Mouse (Mus musculus) stomach, embryonic 14.5 days (tissue): ENCODE results near the gene Rock2. TPM values are rescaled to one million over a fixed set of nuclear protein-coding genes. Genes with fewer than 3 reads are reported as not detected.

Source experiments
- ATAC-seq: fragments of 200-750 bp; cut with Nextera tagmentation; 2 replicates; pipeline ENCODE4 v1.8.0; 2017; ENCODE audit warnings: low read depth, moderate TSS enrichment; ENCODE audit not compliant: insufficient number of reproducible peaks, insufficient read depth, low FRiP score
- H3K27ac ChIP-seq: fragments of 300-500 bp; sonication (generic); 2 replicates; pipeline ENCODE4 v1.5.1; 2014; ENCODE audit warnings: mild to moderate bottlenecking, low read length, moderate library complexity, mixed read lengths
- H3K27me3 ChIP-seq: fragments of 300-500 bp; sonication (generic); 2 replicates; pipeline ENCODE4 v1.6.1; 2014; ENCODE audit warnings: low read length, control low read depth, mixed read lengths; ENCODE audit not compliant: control insufficient read depth, insufficient read depth
- H3K36me3 ChIP-seq: fragments of 300-500 bp; sonication (generic); 2 replicates; pipeline ENCODE4 v1.6.1; 2014; ENCODE audit warnings: mild to moderate bottlenecking, control low read depth, low read length, moderate library complexity, mixed read lengths; ENCODE audit not compliant: control insufficient read depth, insufficient read depth
- H3K4me1 ChIP-seq: fragments of 300-500 bp; sonication (generic); 2 replicates; pipeline ENCODE4 v1.6.1; 2014; ENCODE audit warnings: low read length, control low read depth, mixed read lengths; ENCODE audit not compliant: control insufficient read depth, insufficient read depth
- H3K4me2 ChIP-seq: fragments of 300-500 bp; sonication (generic); replicated peaks from 2 replicates; pipeline ENCODE4 v1.6.1; 2014; ENCODE audit warnings: low read depth, low read length, control low read depth
- H3K4me3 ChIP-seq: fragments of 300-500 bp; sonication (generic); 2 replicates; pipeline ENCODE4 v1.5.1; 2014; ENCODE audit warnings: low read depth, low read length, control low read depth
- H3K9ac ChIP-seq: fragments of 300-500 bp; sonication (generic); replicated peaks from 2 replicates; pipeline ENCODE4 v1.6.1; 2014; ENCODE audit warnings: low read depth, mild to moderate bottlenecking, control low read depth, low read length, moderate library complexity, mixed read lengths
- H3K9me3 ChIP-seq: fragments of 300-500 bp; sonication (generic); 2 replicates; pipeline ENCODE4 v1.6.1; 2016; ENCODE audit warnings: low read depth, low read length, control low read depth; ENCODE audit not compliant: control insufficient read depth
- WGBS: fragments of 180-500 bp; shearing (Covaris S2); extraction: QIAGEN DNeasy Blood & Tissue Kit; methylation state at CpG from one replicate; pipeline ENCODE4 v1.1.7; 2014; 5-methylcytosine and 5-hydroxymethylcytosine counted together
- polyA plus RNA-seq: library from polyadenylated mRNA; unstranded; fragments of >200 nt; fragmentation: Nextera tagmentation; extraction: Ambion mirVana; gene quantifications from 2 replicates; pipeline ENCODE4 v1.2.1, GENCODE M21; 2014

Rock2 gene
- polyA plus RNA-seq, 1 experiment from 2014 or later: 25.5 TPM

DNA sequence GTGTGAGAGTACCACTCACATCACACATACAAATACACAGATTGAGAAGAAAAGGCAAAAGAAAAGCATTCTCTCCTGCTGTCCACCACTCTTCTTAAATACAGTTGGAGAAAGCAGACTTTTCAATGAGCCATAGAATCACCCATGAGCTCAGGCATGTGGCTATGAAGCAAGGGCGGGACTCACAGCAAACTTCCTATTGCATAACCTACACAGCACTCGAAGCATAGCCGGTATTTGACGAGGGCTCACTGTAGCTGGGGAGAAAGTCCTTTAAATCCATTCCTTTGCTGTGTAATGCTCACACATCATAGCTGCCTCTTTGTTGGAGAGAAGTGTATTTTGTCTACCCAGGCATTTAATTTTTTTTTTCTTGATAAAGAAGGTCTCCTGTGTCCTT is 19.4 kb upstream of the Rock2 start:
- ATAC-seq: peak; percentile 50; the same call in 1 of the 2 replicates
- Histone ChIP-seq H3K36me3 (no peaks in the 10 kb centered on the region), H3K9me3 (no peaks in the 10 kb centered on the region), H3K27ac (no peak overlapping the region), H3K9ac (no peak overlapping the region), H3K4me2 (no peak overlapping the region), H3K4me3 (no peak overlapping the region), H3K27me3 (no peaks in the 10 kb centered on the region), H3K4me1 (peaks cover 33% of the 10 kb centered on the region)
- WGBS: 18% methylated on average over 4 of the region's 4 CpGs

DNA sequence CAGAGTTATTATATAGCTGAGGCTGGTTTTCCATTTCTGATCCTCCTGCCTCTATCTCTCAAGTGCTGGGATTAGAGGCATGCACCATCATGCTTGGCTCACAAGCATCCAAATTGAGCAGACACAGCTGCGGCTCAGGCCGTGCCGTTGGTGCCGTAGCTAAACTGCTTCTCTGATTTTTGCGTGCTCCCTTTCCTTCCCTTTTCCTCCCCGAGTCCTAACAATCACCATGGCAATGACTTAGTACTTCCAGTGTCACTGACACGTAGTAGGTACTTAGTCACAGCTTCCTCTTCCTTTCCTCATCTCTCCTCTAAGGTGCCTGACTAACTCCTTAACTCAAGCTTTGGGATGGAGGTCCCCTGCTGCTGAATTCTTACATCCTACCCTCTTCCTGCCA is 19.0 kb upstream of the Rock2 start:
- 56% methylated on average over 7 of the region's 7 CpGs for WGBS
- Histone ChIP-seq H3K4me1 (peaks cover 29% of the 10 kb centered on the region), H3K4me3 (no peak overlapping the region), H3K4me2 (no peak overlapping the region), H3K9ac (no peak overlapping the region), H3K9me3 (no peaks in the 10 kb centered on the region), H3K27ac (no peak overlapping the region), H3K27me3 (no peaks in the 10 kb centered on the region), H3K36me3 (no peaks in the 10 kb centered on the region)
- no peak for ATAC-seq

DNA sequence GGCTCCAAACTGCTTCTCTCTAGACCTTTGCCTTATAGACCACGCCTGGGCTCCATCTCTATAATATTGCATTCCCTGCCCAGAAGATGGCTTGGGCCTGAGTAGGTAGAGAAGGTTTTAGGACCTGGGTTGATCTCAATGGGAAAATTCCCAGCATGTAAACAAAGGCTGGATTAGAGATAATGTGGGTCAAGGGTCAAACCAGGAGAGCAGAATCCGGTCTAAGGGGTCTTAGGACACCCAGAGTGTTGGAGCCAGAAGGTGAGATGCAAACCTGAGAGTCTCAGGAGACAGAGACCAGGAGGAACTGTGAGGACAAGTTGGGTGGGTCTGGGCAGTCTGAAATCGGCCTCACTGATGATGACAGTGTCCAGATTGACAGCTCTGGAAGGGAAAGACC is 18.0 kb upstream of the Rock2 start:
- no peak overlapping the region; the same call in 1 of the 2 replicates for H3K27ac ChIP-seq
- no peaks in the 10 kb centered on the region for H3K36me3 ChIP-seq

DNA sequence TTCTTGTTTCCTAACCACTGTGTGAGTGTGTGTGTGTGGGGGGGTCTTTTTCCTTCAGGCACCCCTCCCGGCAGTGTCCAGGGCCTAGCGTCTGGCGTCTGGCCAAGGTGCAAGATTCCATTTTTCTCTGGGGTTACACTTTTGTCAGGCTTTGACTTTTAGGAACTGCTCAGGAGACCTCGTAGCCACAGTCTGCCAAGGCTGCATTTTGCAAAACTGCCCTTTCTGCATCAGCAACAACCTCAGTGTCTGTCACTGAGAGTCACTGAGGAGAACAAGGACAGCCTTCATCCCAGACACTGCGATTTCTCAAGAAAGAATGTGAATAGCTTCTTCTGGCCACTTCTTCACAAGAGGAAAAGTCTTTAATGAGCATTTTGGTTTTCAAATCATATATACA is 17.6 kb upstream of the Rock2 start:
- no peak overlapping the region; the same call in 1 of the 2 replicates for H3K9ac ChIP-seq
- 42% methylated on average over 5 of the region's 5 CpGs for WGBS
- no peak for ATAC-seq
- no peak overlapping the region for H3K4me2 ChIP-seq
- peak overlapping the region; percentile 33; the same call in 1 of the 2 replicates for H3K27ac ChIP-seq
- no peaks in the 10 kb centered on the region for H3K27me3 ChIP-seq
- H3K4me3 ChIP-seq: no peak overlapping the region
- H3K36me3 ChIP-seq: no peaks in the 10 kb centered on the region
- no peaks in the 10 kb centered on the region for H3K9me3 ChIP-seq
- H3K4me1 ChIP-seq: peaks cover 26% of the 10 kb centered on the region

More for the DNA sequence above, 18.0 kb upstream of the Rock2 start:
- no peak overlapping the region for H3K4me3 ChIP-seq
- WGBS: 42% methylated on average over 3 of the region's 3 CpGs
- H3K9me3 ChIP-seq: no peaks in the 10 kb centered on the region
- peaks cover 26% of the 10 kb centered on the region for H3K4me1 ChIP-seq
- H3K9ac ChIP-seq: no peak overlapping the region; the same call in 1 of the 2 replicates
- no peaks in the 10 kb centered on the region for H3K27me3 ChIP-seq
- H3K4me2 ChIP-seq: no peak overlapping the region
- ATAC-seq: no peak

DNA sequence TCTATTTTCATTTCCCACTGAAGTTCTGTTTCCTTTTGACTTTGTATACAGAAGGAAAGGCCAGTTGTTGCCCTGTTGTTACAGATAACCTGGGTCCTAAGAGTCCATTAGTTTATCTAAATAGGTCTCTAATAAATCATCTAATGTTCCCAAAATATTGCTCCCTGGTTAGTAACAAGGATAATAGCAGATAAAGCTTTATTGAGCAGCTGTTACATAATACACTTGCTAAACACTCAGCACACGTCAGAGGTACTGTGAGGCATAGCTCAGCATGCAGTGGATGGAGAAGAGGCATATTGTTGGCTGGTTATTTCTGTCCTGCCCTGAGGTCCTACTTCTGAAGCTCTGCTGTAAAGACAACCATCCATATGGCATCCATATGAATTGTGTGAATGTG is 17.0 kb upstream of the Rock2 start:
- H3K36me3 ChIP-seq: no peaks in the 10 kb centered on the region
- no peak for ATAC-seq
- WGBS: 42% methylated on average over 1 of the region's 1 CpGs

DNA sequence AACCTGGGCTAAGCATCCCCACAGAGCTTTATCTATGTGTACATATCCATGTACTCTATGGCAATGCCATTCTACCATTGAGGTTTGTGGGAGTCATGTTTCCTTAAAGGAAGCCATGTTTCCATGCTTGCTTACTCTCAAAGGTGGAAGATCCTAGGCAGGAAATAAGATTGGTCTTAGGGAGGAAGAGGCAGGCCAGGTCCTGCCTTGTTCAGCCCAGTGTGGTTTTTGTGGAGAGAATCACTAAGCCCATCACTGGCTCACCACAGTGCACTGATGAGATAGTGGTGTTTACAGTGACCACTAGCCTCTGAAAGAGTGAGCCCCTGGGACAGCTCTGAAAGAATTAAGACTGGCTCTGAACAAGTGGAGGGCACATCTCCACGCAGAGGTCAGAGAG is 15.3 kb upstream of the Rock2 start:
- H3K4me2 ChIP-seq: no peak overlapping the region

More for the DNA sequence above, 17.0 kb upstream of the Rock2 start:
- Histone ChIP-seq H3K27ac (no peak overlapping the region; the same call in 1 of the 2 replicates), H3K4me3 (no peak overlapping the region), H3K4me2 (no peak overlapping the region), H3K4me1 (peaks cover 26% of the 10 kb centered on the region), H3K9ac (no peak overlapping the region), H3K27me3 (no peaks in the 10 kb centered on the region), H3K9me3 (no peaks in the 10 kb centered on the region)

DNA sequence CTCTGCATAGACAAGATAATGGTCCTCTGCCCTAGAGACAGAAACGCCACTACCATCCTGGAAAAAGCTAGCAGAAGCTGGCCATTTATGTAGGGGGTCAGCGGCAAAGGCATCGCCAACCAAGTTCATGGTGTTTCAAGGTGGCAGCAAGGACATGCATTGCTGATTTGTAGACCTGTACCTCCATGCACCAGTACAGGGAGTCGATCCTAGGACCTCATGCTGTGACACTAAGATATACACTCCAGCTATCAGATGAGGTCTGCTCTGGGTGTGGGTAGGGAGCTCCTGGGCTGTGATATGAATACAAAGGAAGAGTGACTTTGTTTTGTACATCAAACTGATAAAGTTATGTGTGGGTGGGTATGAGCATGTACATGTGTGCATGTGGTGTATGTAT is 14.6 kb upstream of the Rock2 start:
- no peak for ATAC-seq
- H3K4me1 ChIP-seq: peaks cover 10% of the 10 kb centered on the region
- H3K4me2 ChIP-seq: no peak overlapping the region
- H3K4me3 ChIP-seq: no peak overlapping the region
- H3K9ac ChIP-seq: no peak overlapping the region
- H3K36me3 ChIP-seq: no peaks in the 10 kb centered on the region
- H3K27me3 ChIP-seq: no peaks in the 10 kb centered on the region
- H3K9me3 ChIP-seq: no peaks in the 10 kb centered on the region
- H3K27ac ChIP-seq: no peak overlapping the region
- 90% methylated on average over 4 of the region's 4 CpGs for WGBS

More for the DNA sequence above, 15.3 kb upstream of the Rock2 start:
- no peaks in the 10 kb centered on the region for H3K9me3 ChIP-seq
- 88% methylated on average over 1 of the region's 1 CpGs for WGBS
- no peak overlapping the region for H3K27ac ChIP-seq
- H3K27me3 ChIP-seq: no peaks in the 10 kb centered on the region
- H3K4me1 ChIP-seq: peaks cover 17% of the 10 kb centered on the region
- H3K9ac ChIP-seq: no peak overlapping the region
- no peaks in the 10 kb centered on the region for H3K36me3 ChIP-seq
- H3K4me3 ChIP-seq: no peak overlapping the region
- ATAC-seq: no peak

DNA sequence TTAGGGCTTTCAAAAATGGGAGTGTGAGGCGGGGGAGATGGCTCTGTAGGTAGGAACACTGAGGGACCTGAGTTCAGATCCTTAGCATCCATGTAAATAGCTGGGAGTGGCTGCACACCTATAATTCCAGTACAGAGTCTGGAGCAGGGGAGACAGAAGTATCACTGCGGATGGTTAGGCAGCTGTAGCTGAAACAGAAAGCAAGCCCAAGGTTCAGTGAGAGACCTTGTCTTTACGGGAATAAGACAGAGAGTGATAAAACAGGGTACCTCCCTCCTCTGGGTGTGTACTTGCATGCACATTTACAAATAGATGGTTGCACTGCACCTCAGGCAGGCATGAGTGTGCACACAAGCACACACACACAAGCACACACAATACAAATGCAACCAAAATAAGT is 12.3 kb upstream of the Rock2 start:
- ATAC-seq: no peak
- Histone ChIP-seq H3K4me1 (no peaks in the 10 kb centered on the region; the same call in 1 of the 2 replicates), H3K27ac (no peak overlapping the region), H3K4me3 (no peak overlapping the region), H3K4me2 (no peak overlapping the region), H3K9ac (no peak overlapping the region), H3K9me3 (no peaks in the 10 kb centered on the region), H3K36me3 (no peaks in the 10 kb centered on the region), H3K27me3 (no peaks in the 10 kb centered on the region)
- WGBS: 75% methylated on average over 3 of the region's 3 CpGs

DNA sequence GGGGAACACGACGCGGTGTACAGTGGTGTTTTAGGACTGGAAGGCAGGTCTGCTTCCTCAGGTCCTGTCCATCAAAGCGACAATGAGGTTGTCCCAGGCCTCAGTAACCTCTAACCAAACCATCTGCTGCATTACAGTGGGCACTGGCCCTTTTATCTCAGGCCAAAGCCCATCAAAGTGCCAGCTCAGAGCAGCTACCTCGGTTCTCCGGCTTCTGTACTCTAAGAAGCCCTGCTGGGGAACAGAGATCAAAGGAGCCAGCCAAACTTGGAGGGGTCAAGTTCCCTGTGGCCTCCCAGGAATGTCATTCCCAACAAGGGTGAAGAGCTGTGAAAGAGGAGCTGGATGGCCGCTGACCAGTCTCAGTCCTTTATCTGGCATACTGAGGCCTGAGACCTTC is 11.6 kb upstream of the Rock2 start:
- no peaks in the 10 kb centered on the region for H3K9me3 ChIP-seq
- H3K27ac ChIP-seq: no peak overlapping the region
- WGBS: 69% methylated on average over 7 of the region's 7 CpGs
- no peak for ATAC-seq
- H3K4me1 ChIP-seq: no peaks in the 10 kb centered on the region
- H3K9ac ChIP-seq: no peak overlapping the region
- no peaks in the 10 kb centered on the region for H3K27me3 ChIP-seq
- H3K4me3 ChIP-seq: no peak overlapping the region
- no peaks in the 10 kb centered on the region for H3K36me3 ChIP-seq
- no peak overlapping the region for H3K4me2 ChIP-seq
